10 mouse cellular contexts compared by ENCODE assay signal in genomic region chr10:41474981-41475391, GRCm38 (mm10). TPM values are rescaled to one million over a fixed set of nuclear protein-coding genes. Genes with fewer than 3 reads are reported as not detected.
DNase-seq lines count a peak whose midpoint lies in the region; ATAC-seq and TF ChIP-seq lines count a peak whose summit lies in the region.
"Had no signal": no experiment of that assay in that cellular context is flagged by ENCODE, and none has a peak within 500 bp of the region (broad histone marks: within the 10 kb centered on the region; RNA-seq: fewer than 3 reads in every experiment).

No protein-coding gene starts in this region.

- H3K4me2 ChIP-seq in forebrain, embryonic 16.5 days (ENCODE audit: low read length): no peak overlapping the region

- no peak overlapping the region for H3K4me3 ChIP-seq in MEL (ENCODE audit: control insufficient read depth in 1 of 2, insufficient read depth in 1 of 2, low read depth in 2 of 2, low read length in 2 of 2)
- H3K4me3 ChIP-seq in cortical plate, adult 2 months (ENCODE audit: insufficient read depth, low read length): no peak overlapping the region
- no peak overlapping the region for H3K4me3 ChIP-seq in forebrain, embryonic 16.5 days (replicated peaks; ENCODE audit: low read length)

- peaks cover 0 to 29% of the 10 kb centered on the region in 2 experiments; a peak in 2 of 4 replicates for H3K36me3 ChIP-seq in MEL (ENCODE audit: control insufficient read depth in 1 of 2, insufficient read depth in 2 of 2, low read length in 2 of 2)
- H3K36me3 ChIP-seq in forebrain, embryonic 16.5 days (ENCODE audit: control insufficient read depth, insufficient read depth): 0 out of 2 replicates have a peak, but pooled peaks cover 3% of the 10 kb centered on the region
- H3K36me3 ChIP-seq: neural tube, embryonic 12.5 days had no signal

- no peak for ATAC-seq in megakaryocyte progenitor cell, adult 5-6 weeks (replicated peaks; ENCODE audit: poor library complexity)
- no peak for ATAC-seq in forebrain, embryonic 16.5 days

- no peak for TF ChIP-seq RAD21 in MEL (IDR thresholded peaks at IDR 0.05; ENCODE audit: low read depth, low read length)

- H3K9me3 ChIP-seq in MEL (replicated peaks; ENCODE audit: insufficient read depth, low read length): no peaks in the 10 kb centered on the region
- H3K9me3 ChIP-seq in forebrain, embryonic 16.5 days (ENCODE audit: control insufficient read depth, low read length): no peaks in the 10 kb centered on the region
- H3K9me3 ChIP-seq: neural tube, embryonic 12.5 days had no signal

- peak overlapping the region; percentile 55 for H3K27ac ChIP-seq in MEL (ENCODE audit: control insufficient read depth, low read depth, low read length)
- peak overlapping the region; percentile 29; the same call in 1 of the 2 replicates for H3K27ac ChIP-seq in cortical plate, adult 2 months (ENCODE audit: insufficient read depth, low read length)
- H3K27ac ChIP-seq in forebrain, embryonic 16.5 days (ENCODE audit: low read length): no peak overlapping the region
- H3K27ac ChIP-seq: neural tube, embryonic 12.5 days had no signal

- TF ChIP-seq EP300 in MEL (IDR thresholded peaks at IDR 0.05; ENCODE audit: low read depth in 1 of 2, low read length in 2 of 2): peak; percentile 43 to 60

- TF ChIP-seq CTCF in MEL (IDR thresholded peaks at IDR 0.05 in 2 of 3, conservative IDR thresholded peaks at IDR 0.05 in 1 of 3; ENCODE audit: control insufficient read depth in 1 of 3, insufficient read depth in 1 of 3, low read depth in 2 of 3, low read length in 3 of 3, poor library complexity in 1 of 3, severe bottlenecking in 1 of 3): no peak
- no peak for TF ChIP-seq CTCF in cortical plate, adult 2 months (IDR thresholded peaks at IDR 0.05; ENCODE audit: extremely low read depth, insufficient read depth, low read length)

- no peak for TF ChIP-seq POLR2A in MEL (IDR thresholded peaks at IDR 0.05; ENCODE audit: control insufficient read depth in 1 of 2, insufficient read depth in 1 of 2, low read depth in 1 of 2, low read length in 2 of 2, poor library complexity in 1 of 2)
- TF ChIP-seq POLR2A in cortical plate, adult 2 months (IDR thresholded peaks at IDR 0.05; ENCODE audit: extremely low read depth, insufficient read depth, low read length): no peak

- no peaks in the 10 kb centered on the region for H3K27me3 ChIP-seq in MEL (ENCODE audit: control insufficient read depth in 1 of 2, insufficient read depth in 2 of 2, low read length in 2 of 2)
- H3K27me3 ChIP-seq in forebrain, embryonic 16.5 days (replicated peaks; ENCODE audit: control insufficient read depth, insufficient read depth, low read length): no peaks in the 10 kb centered on the region
- H3K27me3 ChIP-seq: neural tube, embryonic 12.5 days had no signal

- H3K79me2 ChIP-seq in MEL (ENCODE audit: control insufficient read depth, insufficient read depth, low read length, poor library complexity): no peaks in the 10 kb centered on the region

- 81% methylated on average over 1 of the region's 1 CpGs for WGBS in forebrain, embryonic 16.5 days

- peak overlapping the region; percentile 31 for H3K9ac ChIP-seq in MEL (ENCODE audit: control insufficient read depth, low read depth, low read length, poor library complexity, severe bottlenecking)
- H3K9ac ChIP-seq in forebrain, embryonic 16.5 days (replicated peaks; ENCODE audit: low read depth, low read length): no peak overlapping the region

- peak; percentile 44 for DNase-seq in MEL (ENCODE audit: low read depth, low spot score)
- peak; percentile 47 for DNase-seq in induced T-regulatory cell, adult 2 months (ENCODE audit: low read depth)
- DNase-seq in lung, postnatal 14 days: peak; percentile 43
- no peak for DNase-seq in cerebellum, postnatal 25 days
- no peak for DNase-seq in testis, postnatal 10 days (ENCODE audit: low spot score)
- DNase-seq: thymus, postnatal 36 days had no signal

- H3K4me1 ChIP-seq in MEL (ENCODE audit: control insufficient read depth in 1 of 2, insufficient read depth in 2 of 2, low read length in 2 of 2): peaks cover 18 to 38% of the 10 kb centered on the region in 2 experiments
- peaks cover 3% of the 10 kb centered on the region; the same call in 1 of the 2 replicates for H3K4me1 ChIP-seq in cortical plate, adult 2 months (ENCODE audit: control insufficient read depth, insufficient read depth, low read length)
- peaks cover 15% of the 10 kb centered on the region for H3K4me1 ChIP-seq in forebrain, embryonic 16.5 days (replicated peaks; ENCODE audit: control insufficient read depth, insufficient read depth, low read length)

TF ChIP-seq in MEL, 35 proteins besides CTCF, POLR2A, EP300 and RAD21 (continues in another document):
- TF ChIP-seq MYB (IDR thresholded peaks at IDR 0.05; ENCODE audit: low read depth, low read length) (no peak), MYC (IDR thresholded peaks at IDR 0.05; ENCODE audit: low read depth, low read length) (no peak), POLR2AphosphoS2 (IDR thresholded peaks at IDR 0.05; ENCODE audit: low read length) (no peak), TBP (IDR thresholded peaks at IDR 0.05; ENCODE audit: low read depth, low read length) (no peak), ZC3H11A (IDR thresholded peaks at IDR 0.05; ENCODE audit: low read depth, low read length) (no peak), ELF1 (IDR thresholded peaks at IDR 0.05; ENCODE audit: low read depth, low read length) (no peak), GABPA (IDR thresholded peaks at IDR 0.05; ENCODE audit: low read depth, low read length) (no peak), MXI1 (IDR thresholded peaks at IDR 0.05; ENCODE audit: low read depth, low read length) (peak; percentile 47; the same call in 1 of the 2 replicates), SMC3 (IDR thresholded peaks at IDR 0.05; ENCODE audit: low read depth, low read length) (no peak), HCFC1 (IDR thresholded peaks at IDR 0.05; ENCODE audit: low read depth, low read length) (no peak), ETS1 (IDR thresholded peaks at IDR 0.05; ENCODE audit: low read depth, low read length) (peak; percentile 66), NELFE (IDR thresholded peaks at IDR 0.05; ENCODE audit: low read depth, low read length) (no peak), JUND (IDR thresholded peaks at IDR 0.05; ENCODE audit: low read depth, low read length) (no peak), ZKSCAN1 (IDR thresholded peaks at IDR 0.05; ENCODE audit: low read depth, low read length) (no peak), USF1 (IDR thresholded peaks at IDR 0.05; ENCODE audit: low read depth, low read length) (no peak), NRF1 (IDR thresholded peaks at IDR 0.05; ENCODE audit: insufficient read depth, low read depth, low read length, poor library complexity, severe bottlenecking) (no peak), RCOR1 (IDR thresholded peaks at IDR 0.05; ENCODE audit: low read depth, low read length) (no peak), MAFK (IDR thresholded peaks at IDR 0.05; ENCODE audit: borderline replicate concordance, low read depth, low read length) (no peak), MAX (IDR thresholded peaks at IDR 0.05; ENCODE audit: low read length) (no peak), BHLHE40 (IDR thresholded peaks at IDR 0.05; ENCODE audit: borderline replicate concordance, low read depth, low read length) (no peak)

RNA-seq across cellular contexts. Expression of gene Mical1, which starts 1.1 kb away (rescaled TPM):
- total RNA-seq in MEL (2012; rRNA removed): 1.3 and 4.3 TPM in 2 replicates
- 10 to 100 TPM in 1 of 2 experiments, not detected in 1; 15.7 TPM for polyA plus RNA-seq in MEL (2012; ENCODE audit: insufficient read depth in 1 of 2, insufficient read length in 2 of 2, low read depth in 1 of 2, low replicate concordance in 2 of 2, missing spikeins in 1 of 2)
- 15.3 and 18.4 TPM in 2 replicates for polyA plus RNA-seq in cortical plate, adult 2 months (2012; rRNA removed)
- total RNA-seq in megakaryocyte progenitor cell, adult 5-6 weeks (2015): 29.9 and 32.3 TPM in 2 replicates
- total RNA-seq in megakaryocyte progenitor cell, adult 5-6 weeks (2017): 39.1 and 40.7 TPM in 2 replicates
- 44.8 and 45.1 TPM in 2 replicates for polyA plus RNA-seq in forebrain, embryonic 16.5 days (2015; fragmentation: Nextera tagmentation; extraction: Ambion mirVana)

RNA-seq across cellular contexts. Expression of gene Smpd2, which starts 15.2 kb away (rescaled TPM):
- 0.04 and 0.07 TPM in 2 replicates for total RNA-seq in MEL (2012; rRNA removed)
- under 1 TPM in 1 of 2 experiments, not detected in 1; 0.42 TPM for polyA plus RNA-seq in MEL (2012; ENCODE audit: insufficient read depth in 1 of 2, insufficient read length in 2 of 2, low read depth in 1 of 2, low replicate concordance in 2 of 2, missing spikeins in 1 of 2)
- 33.8 and 36.5 TPM in 2 replicates for polyA plus RNA-seq in cortical plate, adult 2 months (2012; rRNA removed)
- 12.8 and 13.7 TPM in 2 replicates for total RNA-seq in megakaryocyte progenitor cell, adult 5-6 weeks (2015)
- total RNA-seq in megakaryocyte progenitor cell, adult 5-6 weeks (2017): 8.1 and 20.0 TPM in 2 replicates
- polyA plus RNA-seq in forebrain, embryonic 16.5 days (2015; fragmentation: Nextera tagmentation; extraction: Ambion mirVana): 38.0 and 43.0 TPM in 2 replicates

RNA-seq across cellular contexts. Expression of gene Ppil6, which starts 15.3 kb away (rescaled TPM):
- total RNA-seq in MEL (2012; rRNA removed): not detected in 2 replicates
- not detected for polyA plus RNA-seq in MEL (2012; ENCODE audit: insufficient read depth in 1 of 2, insufficient read length in 2 of 2, low read depth in 1 of 2, low replicate concordance in 2 of 2, missing spikeins in 1 of 2)
- polyA plus RNA-seq in cortical plate, adult 2 months (2012; rRNA removed): 5.2 and 7.0 TPM in 2 replicates
- total RNA-seq in megakaryocyte progenitor cell, adult 5-6 weeks (2015): 1.1 TPM in 1 of 2 replicates, not detected in the other
- 1.5 TPM in 1 of 2 replicates, not detected in the other for total RNA-seq in megakaryocyte progenitor cell, adult 5-6 weeks (2017)
- 1.7 and 2.1 TPM in 2 replicates for polyA plus RNA-seq in forebrain, embryonic 16.5 days (2015; fragmentation: Nextera tagmentation; extraction: Ambion mirVana)

RNA-seq across cellular contexts. Expression of gene Zbtb24, which starts 24.8 kb away (rescaled TPM):
- 7.6 and 8.4 TPM in 2 replicates for total RNA-seq in MEL (2012; rRNA removed)
- polyA plus RNA-seq in MEL (2012; ENCODE audit: insufficient read depth in 1 of 2, insufficient read length in 2 of 2, low read depth in 1 of 2, low replicate concordance in 2 of 2, missing spikeins in 1 of 2): 10 to 100 TPM in 1 of 2 experiments, not detected in 1; 11.0 TPM
- 14.2 and 17.6 TPM in 2 replicates for polyA plus RNA-seq in cortical plate, adult 2 months (2012; rRNA removed)
- 10.4 and 12.6 TPM in 2 replicates for total RNA-seq in megakaryocyte progenitor cell, adult 5-6 weeks (2015)
- total RNA-seq in megakaryocyte progenitor cell, adult 5-6 weeks (2017): 15.9 and 21.9 TPM in 2 replicates
- polyA plus RNA-seq in forebrain, embryonic 16.5 days (2015; fragmentation: Nextera tagmentation; extraction: Ambion mirVana): 22.0 and 22.7 TPM in 2 replicates

RNA-seq across cellular contexts. Expression of gene Cd164, which starts 44.2 kb away (rescaled TPM):
- 21.4 and 23.6 TPM in 2 replicates for total RNA-seq in MEL (2012; rRNA removed)
- 10 to 100 TPM in 1 of 2 experiments, not detected in 1; 59.4 TPM for polyA plus RNA-seq in MEL (2012; ENCODE audit: insufficient read depth in 1 of 2, insufficient read length in 2 of 2, low read depth in 1 of 2, low replicate concordance in 2 of 2, missing spikeins in 1 of 2)
- polyA plus RNA-seq in cortical plate, adult 2 months (2012; rRNA removed): 51.3 and 59.3 TPM in 2 replicates
- 224 and 232 TPM in 2 replicates for total RNA-seq in megakaryocyte progenitor cell, adult 5-6 weeks (2015)
- 115 and 172 TPM in 2 replicates for total RNA-seq in megakaryocyte progenitor cell, adult 5-6 weeks (2017)
- polyA plus RNA-seq in forebrain, embryonic 16.5 days (2015; fragmentation: Nextera tagmentation; extraction: Ambion mirVana): 61.8 and 81.7 TPM in 2 replicates

Comparison
In these comparisons a context has a peak if more than half of its experiments do, and no peak if none do; other contexts are left out.
1. DNase-seq: peak in MEL (single experiment), induced T-regulatory cell, adult 2 months (single experiment) and lung, postnatal 14 days (single experiment); none in cerebellum, postnatal 25 days (0 of 2) and testis, postnatal 10 days (single experiment).
2. RNA of gene Smpd2, which starts 15.2 kb away (polyA plus RNA-seq): 38.0 to 43.0 TPM in forebrain, embryonic 16.5 days and 33.8 to 36.5 TPM in cortical plate, adult 2 months; 0.42 TPM in MEL; every median in the first group is over 10 times any median in the second.